Mouse (Mus musculus) 3134 (cell line): Measurements from ENCODE around the gene Hykk.
"Not testable (repeated sequence)": the region's sequence is repeated elsewhere in the genome, so short reads cannot be mapped to it uniquely, and the experiment has no call there.

Experiments
- DNase-seq: peaks from one replicate; pipeline ENCODE4 v3.0.0-alpha.2; 2011; ENCODE audit warnings: low spot score; ENCODE audit not compliant: insufficient read length; ENCODE audit errors: extremely low read depth

Gene Hykk

GRCm38 (mm10) chr9:54917010-54917677 is at the start of gene Hykk:
Gene Hykk, plus strand, starts transcription at chr9:54917283.
- DNase-seq: peak; percentile 5

- no peak for DNase-seq
Measured at GRCm38 (mm10) chr9:54878759-54879158, 38.3 kb upstream of the Hykk start.

- no peak for DNase-seq
Measured at GRCm38 (mm10) chr9:54892111-54892510, 25.0 kb upstream of the Hykk start.

GRCm38 (mm10) chr9:54897097-54897496 is 20.0 kb upstream of the Hykk start:
- no peak for DNase-seq

- DNase-seq: no peak
Measured at GRCm38 (mm10) chr9:54909446-54909845, 7.6 kb upstream of the Hykk start.

- no peak for DNase-seq
Measured at GRCm38 (mm10) chr9:54915576-54915975, 1.5 kb upstream of the Hykk start.

- DNase-seq: no peak
Measured at GRCm38 (mm10) chr9:54916401-54916800, 682 bp upstream of the Hykk start.

GRCm38 (mm10) chr9:54918191-54918590 is 1.1 kb downstream of the Hykk start:
- DNase-seq: no peak

GRCm38 (mm10) chr9:54918781-54919180 is 1.7 kb downstream of the Hykk start:
- DNase-seq: no peak

- DNase-seq: no peak
Measured at GRCm38 (mm10) chr9:54919946-54920345, 2.9 kb downstream of the Hykk start.

- DNase-seq: no peak
Measured at GRCm38 (mm10) chr9:54930741-54931140, 13.7 kb downstream of the Hykk start.

GRCm38 (mm10) chr9:54931765-54932164 is 14.7 kb downstream of the Hykk start:
- no peak for DNase-seq

GRCm38 (mm10) chr9:54932379-54932778 is 15.3 kb downstream of the Hykk start:
- DNase-seq: no peak

- DNase-seq: no peak
Measured at GRCm38 (mm10) chr9:54942071-54942470, 25.0 kb downstream of the Hykk start.

GRCm38 (mm10) chr9:54944467-54944866 is 27.4 kb downstream of the Hykk start:
- DNase-seq: no peak

GRCm38 (mm10) chr9:54946256-54946655 is 29.2 kb downstream of the Hykk start:
- DNase-seq: no peak

- no peak for DNase-seq
Measured at GRCm38 (mm10) chr9:54949465-54949864, 32.4 kb downstream of the Hykk start.

- not testable (repeated sequence) for DNase-seq
Measured at GRCm38 (mm10) chr9:54950162-54950561, 33.1 kb downstream of the Hykk start.

GRCm38 (mm10) chr9:54950575-54951321 is 33.7 kb downstream of the Hykk start, which contains the start of the genes Psma4 and AY074887:
Gene Psma4, plus strand, starts transcription at chr9:54950790.
Gene AY074887, minus strand, starts transcription at chr9:54950998.
- DNase-seq: peak; percentile 89

- no peak for DNase-seq
Measured at GRCm38 (mm10) chr9:54961059-54961458, 44.0 kb downstream of the Hykk start.

- no peak for DNase-seq
Measured at GRCm38 (mm10) chr9:54963669-54964068, 46.6 kb downstream of the Hykk start.
